Mouse (Mus musculus) midbrain, embryonic 14.5 days (tissue): ENCODE data around the gene Tkt. TPM values are rescaled to one million over a fixed set of nuclear protein-coding genes. Genes with fewer than 3 reads are reported as not detected.
"Not testable (repeated sequence)": the region's sequence is repeated elsewhere in the genome, so short reads cannot be mapped to it uniquely, and the experiment has no call there.

Experiments used
- ATAC-seq: fragments of 200-750 bp; cut with Nextera tagmentation; 2 replicates; pipeline ENCODE4 v1.8.0; 2017; ENCODE audit warnings: moderate number of reproducible peaks, moderate library complexity; ENCODE audit not compliant: low FRiP score, low TSS enrichment
- DNase-seq: peaks from one replicate; pipeline ENCODE4 v3.0.0-alpha.2; 2015
- H3K27ac ChIP-seq: fragments of 300-500 bp; sonication (generic); replicated peaks from 2 replicates; pipeline ENCODE4 v1.5.1; 2014; ENCODE audit warnings: mild to moderate bottlenecking, low read depth, low read length, moderate library complexity
- H3K27me3 ChIP-seq: fragments of 300-500 bp; sonication (generic); 2 replicates; pipeline ENCODE4 v1.6.1; 2014; ENCODE audit warnings: low read length, control low read depth, mixed read lengths; ENCODE audit not compliant: control insufficient read depth, insufficient read depth
- H3K36me3 ChIP-seq: fragments of 300-500 bp; sonication (generic); 2 replicates; pipeline ENCODE4 v1.6.1; 2014; ENCODE audit warnings: low read length, control low read depth; ENCODE audit not compliant: control insufficient read depth, insufficient read depth
- H3K4me1 ChIP-seq: fragments of 300-500 bp; sonication (generic); 2 replicates; pipeline ENCODE4 v1.6.1; 2014; ENCODE audit warnings: mild to moderate bottlenecking, antibody characterized with exemption, low read length, control low read depth; ENCODE audit not compliant: control insufficient read depth, insufficient read depth
- H3K4me2 ChIP-seq: fragments of 300-500 bp; sonication (generic); 2 replicates; pipeline ENCODE4 v1.6.1; 2014; ENCODE audit warnings: mild to moderate bottlenecking, low read length, moderate library complexity
- H3K4me3 ChIP-seq: fragments of 300-500 bp; sonication (generic); replicated peaks from 2 replicates; pipeline ENCODE4 v1.5.1; 2014; ENCODE audit warnings: low read depth, low read length
- H3K9ac ChIP-seq: fragments of 300-500 bp; sonication (generic); replicated peaks from 2 replicates; pipeline ENCODE4 v1.6.1; 2014; ENCODE audit warnings: mild to moderate bottlenecking, low read length, moderate library complexity
- H3K9me3 ChIP-seq: fragments of 300-500 bp; sonication (generic); 2 replicates; pipeline ENCODE4 v1.6.1; 2016; ENCODE audit warnings: low read length, control low read depth, mixed read lengths; ENCODE audit not compliant: control insufficient read depth
- WGBS: fragments of 180-500 bp; shearing (Covaris S2); extraction: QIAGEN DNeasy Blood & Tissue Kit; methylation state at CpG from one replicate; pipeline ENCODE4 v1.1.7; 2014; 5-methylcytosine and 5-hydroxymethylcytosine counted together
- polyA plus RNA-seq: library from polyadenylated mRNA; unstranded; fragments of >200 nt; fragmentation: Nextera tagmentation; extraction: Ambion mirVana; gene quantifications from 2 replicates; pipeline ENCODE4 v1.2.1, GENCODE M21; 2014

Gene Tkt
- polyA plus RNA-seq, 1 experiment from 2014 or later: 94.2 TPM

DNA sequence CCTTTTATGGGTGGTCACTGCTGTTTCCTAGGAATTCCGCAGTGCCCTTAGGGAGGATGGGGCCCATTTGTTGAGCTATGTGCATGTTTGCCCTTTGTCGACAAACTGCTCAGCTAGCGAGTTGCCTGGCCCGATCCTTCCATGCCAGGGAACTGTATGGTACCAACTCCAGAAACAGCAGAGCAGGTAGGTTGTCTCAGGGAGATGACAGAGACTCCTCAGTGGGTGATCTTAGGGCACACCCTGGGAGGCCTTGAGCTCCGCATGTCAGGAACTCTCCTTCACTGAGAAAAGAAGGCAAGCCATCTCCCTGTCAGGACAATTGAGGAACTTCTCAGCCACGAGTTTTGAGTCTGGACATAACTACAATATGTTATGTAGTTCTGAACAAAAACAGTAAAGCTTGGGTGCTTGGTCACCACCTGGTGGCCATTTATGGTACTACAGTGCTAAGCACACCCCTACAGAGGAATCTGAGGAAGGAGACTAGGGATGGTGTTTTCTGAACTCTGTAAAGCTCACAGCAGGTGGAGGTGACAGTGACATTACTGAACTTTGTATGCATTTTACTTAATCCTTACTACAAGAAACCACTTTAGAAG lies 25.9 kb downstream of the Tkt start:
- Histone ChIP-seq H3K36me3 (peaks cover 62% of the 10 kb centered on the region), H3K4me1 (no peaks in the 10 kb centered on the region), H3K9ac (no peak overlapping the region), H3K9me3 (no peaks in the 10 kb centered on the region), H3K27me3 (no peaks in the 10 kb centered on the region), H3K4me2 (no peak overlapping the region), H3K27ac (no peak overlapping the region), H3K4me3 (no peak overlapping the region)
- WGBS: 69% methylated on average over 6 of the region's 6 CpGs
- DNase-seq: peak; percentile 89
- ATAC-seq: peak; percentile 46; the same call in 1 of the 2 replicates

DNA sequence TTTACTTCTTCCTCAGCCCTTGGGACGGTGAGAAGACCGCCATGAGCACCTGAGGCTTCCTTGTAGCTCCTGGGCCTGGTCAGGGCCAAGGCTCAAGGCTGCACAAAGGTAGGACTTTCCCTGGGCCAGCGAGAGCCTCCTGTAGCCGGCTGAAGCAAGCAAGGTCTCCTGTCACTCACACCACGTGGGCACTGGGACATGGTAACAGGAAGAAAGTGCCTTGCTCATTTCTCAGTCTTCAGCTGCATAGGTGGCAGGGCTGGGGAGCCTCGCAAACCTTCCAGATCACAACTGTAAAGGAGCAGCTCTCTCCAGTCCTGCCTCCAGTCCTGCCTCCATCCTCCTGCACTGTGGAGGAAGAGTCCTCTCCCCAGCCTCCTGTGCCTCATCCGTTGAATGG lies 27.6 kb downstream of the Tkt start:
- peaks cover 47% of the 10 kb centered on the region for H3K36me3 ChIP-seq
- WGBS: 84% methylated on average over 7 of the region's 7 CpGs
- no peak for DNase-seq

GRCm38 (mm10) chr14:30576260-30576659 lies 28.1 kb downstream of the Tkt start:
- Histone ChIP-seq H3K27ac (no peak overlapping the region), H3K36me3 (peaks cover 43% of the 10 kb centered on the region), H3K4me3 (no peak overlapping the region), H3K27me3 (no peaks in the 10 kb centered on the region), H3K9me3 (no peaks in the 10 kb centered on the region), H3K4me1 (no peaks in the 10 kb centered on the region), H3K9ac (no peak overlapping the region), H3K4me2 (no peak overlapping the region)
- DNase-seq: no peak
- ATAC-seq: no peak
- 87% methylated on average over 5 of the region's 5 CpGs for WGBS

More for the DNA sequence above, 27.6 kb downstream of the Tkt start:
- no peaks in the 10 kb centered on the region for H3K4me1 ChIP-seq
- no peak for ATAC-seq
- no peak overlapping the region for H3K9ac ChIP-seq
- no peaks in the 10 kb centered on the region for H3K9me3 ChIP-seq
- no peak overlapping the region for H3K27ac ChIP-seq
- no peaks in the 10 kb centered on the region for H3K27me3 ChIP-seq
- H3K4me2 ChIP-seq: no peak overlapping the region
- H3K4me3 ChIP-seq: no peak overlapping the region

- not testable (repeated sequence) for H3K9ac ChIP-seq, DNase-seq
- 52% methylated on average over 10 of the region's 12 CpGs for whole genome bisulfite sequencing
Observed at GRCm38 (mm10) chr14:30577303-30578062, 29.3 kb downstream of the Tkt start.

GRCm38 (mm10) chr14:30579180-30579579 lies 31.0 kb downstream of the Tkt start:
- no peak overlapping the region for H3K9ac ChIP-seq
- H3K27ac ChIP-seq: no peak overlapping the region
- ATAC-seq (no peak), DNase-seq (no peak)
- 89% methylated on average over 5 of the region's 5 CpGs for WGBS
- H3K4me3 ChIP-seq: no peak overlapping the region
- no peaks in the 10 kb centered on the region for H3K9me3 ChIP-seq
- no peak overlapping the region for H3K4me2 ChIP-seq
- no peaks in the 10 kb centered on the region for H3K27me3 ChIP-seq
- H3K36me3 ChIP-seq: peaks cover 17% of the 10 kb centered on the region
- no peaks in the 10 kb centered on the region for H3K4me1 ChIP-seq

More at GRCm38 (mm10) chr14:30577303-30578062, 29.3 kb downstream of the Tkt start:
- H3K4me1 ChIP-seq, H3K4me2 ChIP-seq, H3K27me3 ChIP-seq, H3K27ac ChIP-seq, H3K4me3 ChIP-seq, H3K9me3 ChIP-seq, ATAC-seq: not testable (repeated sequence)
- peaks cover 30% of the 10 kb centered on the region for H3K36me3 ChIP-seq

- Histone ChIP-seq H3K4me2 (no peak overlapping the region), H3K9me3 (no peaks in the 10 kb centered on the region), H3K4me3 (no peak overlapping the region), H3K4me1 (0 out of 2 replicates have a peak, but pooled peaks cover 4% of the 10 kb centered on the region), H3K27ac (no peak overlapping the region), H3K36me3 (peaks cover 12% of the 10 kb centered on the region), H3K27me3 (no peaks in the 10 kb centered on the region), H3K9ac (no peak overlapping the region)
- WGBS: 24% methylated on average over 5 of the region's 5 CpGs
- ATAC-seq: no peak
- DNase-seq: no peak
Observed at GRCm38 (mm10) chr14:30579882-30580281, 31.7 kb downstream of the Tkt start.

- no peak overlapping the region for H3K27ac ChIP-seq
Observed at GRCm38 (mm10) chr14:30581238-30581637, 33.1 kb downstream of the Tkt start.

DNA sequence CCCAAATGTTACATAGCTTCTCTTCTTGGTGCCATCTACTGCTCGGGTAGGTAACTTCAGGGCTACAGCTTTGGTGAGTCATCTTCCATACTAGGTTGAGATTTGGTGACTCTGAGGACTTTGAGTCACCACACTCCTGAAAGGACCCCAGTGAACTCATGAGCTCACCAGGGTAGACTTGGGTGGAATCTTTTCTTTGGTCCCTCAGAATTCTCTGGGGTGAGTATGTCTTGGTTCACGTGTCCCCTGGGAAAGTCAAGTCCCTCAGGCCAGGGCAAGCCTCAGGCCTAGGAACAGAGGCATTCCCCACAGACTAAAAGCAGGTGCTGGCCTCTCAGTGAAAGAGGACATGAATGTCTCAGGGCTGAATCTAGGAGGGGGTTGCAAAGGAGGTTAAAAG lies 35.9 kb downstream of the Tkt start:
- H3K4me3 ChIP-seq: no peak overlapping the region
- H3K9ac ChIP-seq: no peak overlapping the region
- H3K27me3 ChIP-seq: no peaks in the 10 kb centered on the region
- ATAC-seq: no peak
- no peak for DNase-seq
- 70% methylated on average over 2 of the region's 2 CpGs for whole genome bisulfite sequencing
- peaks cover 15% of the 10 kb centered on the region; the same call in 1 of the 2 replicates for H3K4me1 ChIP-seq
- H3K36me3 ChIP-seq: no peaks in the 10 kb centered on the region
- no peak overlapping the region for H3K4me2 ChIP-seq
- no peaks in the 10 kb centered on the region for H3K9me3 ChIP-seq
- H3K27ac ChIP-seq: no peak overlapping the region

More at GRCm38 (mm10) chr14:30581238-30581637, 33.1 kb downstream of the Tkt start:
- Histone ChIP-seq H3K9ac (no peak overlapping the region), H3K36me3 (peaks cover under 1% of the 10 kb centered on the region; the same call in 1 of the 2 replicates), H3K9me3 (no peaks in the 10 kb centered on the region), H3K4me3 (no peak overlapping the region), H3K4me2 (no peak overlapping the region), H3K4me1 (0 out of 2 replicates have a peak, but pooled peaks cover 4% of the 10 kb centered on the region), H3K27me3 (no peaks in the 10 kb centered on the region)
- ATAC-seq: no peak
- DNase-seq: no peak
- 76% methylated on average over 1 of the region's 1 CpGs for WGBS
